7 mouse cellular contexts compared by ENCODE assay signal in genomic region chr7:101837606-101838471, GRCm38 (mm10). TPM values are rescaled to one million over a fixed set of nuclear protein-coding genes. Genes with fewer than 3 reads are reported as not detected.
DNase-seq lines count a peak whose midpoint lies in the region; ATAC-seq and TF ChIP-seq lines count a peak whose summit lies in the region.

Gene Inppl1 (minus strand): TSS chr7:101838229.

- H3K27ac ChIP-seq in intestine, postnatal 0 days (ENCODE audit: low read depth, low read length): peak within 1 kb of the TSS; percentile 96
- H3K27ac ChIP-seq in limb, embryonic 10.5 days: peak within 1 kb of the TSS; percentile 100
- peak within 1 kb of the TSS; percentile 85 for H3K27ac ChIP-seq in midbrain, embryonic 12.5 days (replicated peaks)

- peak; percentile 67 for TF ChIP-seq CTCF in intestine, postnatal 0 days (IDR thresholded peaks at IDR 0.05; ENCODE audit: low read depth)

- ATAC-seq in granulocyte monocyte progenitor cell, adult 5-6 weeks (replicated peaks; ENCODE audit: poor library complexity, severe bottlenecking): peak; percentile 36
- ATAC-seq in intestine, postnatal 0 days: peak; percentile 73
- peak; percentile 75 for ATAC-seq in midbrain, embryonic 12.5 days (ENCODE audit: low FRiP score, low read depth)

- peak within 1 kb of the TSS; percentile 97 for H3K4me2 ChIP-seq in intestine, postnatal 0 days (replicated peaks; ENCODE audit: low read depth)
- peak within 1 kb of the TSS; percentile 91 for H3K4me2 ChIP-seq in midbrain, embryonic 12.5 days (replicated peaks)

- H3K27me3 ChIP-seq in intestine, postnatal 0 days (replicated peaks; ENCODE audit: control insufficient read depth, insufficient read depth, low read length): no peaks in the 10 kb centered on the region
- H3K27me3 ChIP-seq in limb, embryonic 10.5 days (ENCODE audit: low read depth, poor library complexity, severe bottlenecking): no peaks in the 10 kb centered on the region
- H3K27me3 ChIP-seq in midbrain, embryonic 12.5 days: no peaks in the 10 kb centered on the region; the same call in 1 of the 2 replicates

- peaks cover 17% of the 10 kb centered on the region for H3K36me3 ChIP-seq in intestine, postnatal 0 days (ENCODE audit: control insufficient read depth, insufficient read depth)
- peaks cover 21% of the 10 kb centered on the region for H3K36me3 ChIP-seq in limb, embryonic 10.5 days
- H3K36me3 ChIP-seq in midbrain, embryonic 12.5 days: peaks cover 4% of the 10 kb centered on the region

- DNase-seq in adrenal gland, postnatal 10 days: peak; percentile 93
- DNase-seq in embryo, embryonic 9.5 days (ENCODE audit: extremely low spot score): peak; percentile 93
- DNase-seq in limb, embryonic 10.5 days (ENCODE audit: low spot score): peak; percentile 89
- peak; percentile 33 to 60 for DNase-seq in spleen, adult 18-20 months

- H3K9ac ChIP-seq in intestine, postnatal 0 days (ENCODE audit: low read depth, low read length): peak within 1 kb of the TSS; percentile 92
- H3K9ac ChIP-seq in midbrain, embryonic 12.5 days (replicated peaks): peak within 1 kb of the TSS; percentile 91

- peak within 1 kb of the TSS; percentile 90 for H3K4me3 ChIP-seq in intestine, postnatal 0 days (ENCODE audit: low read depth, low read length)
- H3K4me3 ChIP-seq in limb, embryonic 10.5 days: peak within 1 kb of the TSS; percentile 96
- H3K4me3 ChIP-seq in midbrain, embryonic 12.5 days: peak within 1 kb of the TSS; percentile 74

- under 1% methylated on average over 64 of the region's 64 CpGs for WGBS in intestine, postnatal 0 days
- under 1% methylated on average over 64 of the region's 64 CpGs for WGBS in limb, embryonic 10.5 days
- under 1% methylated on average over 64 of the region's 64 CpGs for WGBS in midbrain, embryonic 12.5 days

- no peaks in the 10 kb centered on the region for H3K4me1 ChIP-seq in intestine, postnatal 0 days (replicated peaks; ENCODE audit: control insufficient read depth, insufficient read depth, low read length)
- H3K4me1 ChIP-seq in limb, embryonic 10.5 days: peaks cover 33% of the 10 kb centered on the region
- H3K4me1 ChIP-seq in midbrain, embryonic 12.5 days: peaks cover 28% of the 10 kb centered on the region

- H3K9me3 ChIP-seq in intestine, postnatal 0 days (ENCODE audit: control insufficient read depth): no peaks in the 10 kb centered on the region
- no peaks in the 10 kb centered on the region for H3K9me3 ChIP-seq in limb, embryonic 10.5 days (replicated peaks)
- H3K9me3 ChIP-seq in midbrain, embryonic 12.5 days: no peaks in the 10 kb centered on the region

RNA-seq across cellular contexts. Expression of gene Inppl1, which starts in this region (rescaled TPM):
- 10 to 100 TPM; 72.5 to 98.1 TPM for total RNA-seq in adrenal gland, postnatal 10 days (2021)
- 2.0 and 6.5 TPM in 2 replicates for total RNA-seq in granulocyte monocyte progenitor cell, adult 5-6 weeks (2014; fragmentation: Nextera tagmentation)
- total RNA-seq in granulocyte monocyte progenitor cell, adult 5-6 weeks (2017): 7.5 and 11.7 TPM in 2 replicates
- polyA plus RNA-seq in intestine, postnatal 0 days (2015; fragmentation: Nextera tagmentation; extraction: Ambion mirVana): 18.2 and 25.8 TPM in 2 replicates
- polyA plus RNA-seq in limb, embryonic 10.5 days (2016; fragmentation: Nextera tagmentation; extraction: Ambion mirVana): 41.6 and 57.8 TPM in 2 replicates
- 36.4 and 38.3 TPM in 2 replicates for polyA plus RNA-seq in midbrain, embryonic 12.5 days (2016; fragmentation: Nextera tagmentation; extraction: Ambion mirVana)

Comparison
In these comparisons a context has a peak if more than half of its experiments do, and no peak if none do; other contexts are left out.
1. Peak in every context shown above with its lines: DNase-seq, ATAC-seq, H3K4me3 ChIP-seq and H3K27ac ChIP-seq.
2. RNA of gene Inppl1 (total RNA-seq): 72.5 to 98.1 TPM in adrenal gland, postnatal 10 days; 2.0 to 11.7 TPM in granulocyte monocyte progenitor cell, adult 5-6 weeks; every median in the first group is over 4 times any median in the second.